Mouse (Mus musculus) kidney, adult 2 months (tissue): Measurements from ENCODE around the gene Zscan10.

Source experiments
- CTCF ChIP-seq: fragments of 200-500 bp; conservative IDR thresholded peaks from 2 replicates; pipeline ENCODE4 v1.5.1; 2011; ENCODE audit warnings: low read depth, mild to moderate bottlenecking, control low read depth, low read length, moderate library complexity, mixed read lengths; ENCODE audit not compliant: insufficient read depth, insufficient read length
- POLR2A ChIP-seq: fragments of 200-500 bp; IDR thresholded peaks from one replicate; pipeline ENCODE4 v1.6.1; 2011; ENCODE audit warnings: low read depth, low read length, control low read depth

- TF ChIP-seq POLR2A (no peak), CTCF (no peak)
These were observed 27.2 kb downstream of the Zscan10 start for GRCm38 (mm10) chr17:23627813-23628212.
